Mouse (Mus musculus): ENCODE measurements at regions not wholly inside any gene's neighbourhood (a gene's known extent, or its start where the extent isn't known, plus 50 kb on each side); places are given as distances from the start of the nearest gene placed in this dataset.
"Not testable (repeated sequence)": the region's sequence is repeated elsewhere in the genome, so short reads cannot be mapped to it uniquely, and the experiment has no call there.

DNA sequence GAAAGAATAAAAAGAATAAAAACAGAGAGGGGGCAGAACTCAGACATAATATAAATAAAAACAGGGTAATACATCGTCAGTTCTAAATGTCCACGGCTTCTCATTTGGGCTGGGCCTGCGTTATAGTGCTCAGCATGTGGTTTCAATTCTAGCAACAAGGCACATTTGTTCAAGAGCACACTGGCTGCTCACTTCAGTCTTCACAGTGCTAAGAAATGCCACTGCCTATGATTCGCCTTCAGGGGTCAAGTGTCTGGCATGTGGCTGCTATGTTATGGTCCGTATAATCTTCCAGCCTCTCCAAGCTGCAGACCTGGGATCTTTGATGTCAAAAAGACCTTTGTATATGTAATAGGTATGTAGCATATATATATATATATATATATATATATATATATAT is 210.8 kb upstream of the Intu start:
- no peak overlapping the region for H3K4me2 ChIP-seq (replicated peaks; ENCODE audit: low read depth, low read length)
- 78% methylated on average over 5 of the region's 5 CpGs for WGBS
- H3K4me3 ChIP-seq (ENCODE audit: low read depth, low read length): no peak overlapping the region
- H3K27ac ChIP-seq (ENCODE audit: low read length): no peak overlapping the region
- ATAC-seq (ENCODE audit: insufficient number of reproducible peaks, insufficient read depth, low FRiP score, low read depth): no peak
- no peak overlapping the region for H3K9ac ChIP-seq (replicated peaks; ENCODE audit: low read depth, low read length)
- no peaks in the 10 kb centered on the region for H3K4me1 ChIP-seq (ENCODE audit: control insufficient read depth, insufficient read depth, low read length)
- H3K9me3 ChIP-seq (ENCODE audit: control insufficient read depth, low read depth, low read length): no peaks in the 10 kb centered on the region
- H3K27me3 ChIP-seq (ENCODE audit: control insufficient read depth, insufficient read depth, low read length): no peaks in the 10 kb centered on the region
- H3K36me3 ChIP-seq (ENCODE audit: control insufficient read depth, insufficient read depth, low read length): no peaks in the 10 kb centered on the region

DNA sequence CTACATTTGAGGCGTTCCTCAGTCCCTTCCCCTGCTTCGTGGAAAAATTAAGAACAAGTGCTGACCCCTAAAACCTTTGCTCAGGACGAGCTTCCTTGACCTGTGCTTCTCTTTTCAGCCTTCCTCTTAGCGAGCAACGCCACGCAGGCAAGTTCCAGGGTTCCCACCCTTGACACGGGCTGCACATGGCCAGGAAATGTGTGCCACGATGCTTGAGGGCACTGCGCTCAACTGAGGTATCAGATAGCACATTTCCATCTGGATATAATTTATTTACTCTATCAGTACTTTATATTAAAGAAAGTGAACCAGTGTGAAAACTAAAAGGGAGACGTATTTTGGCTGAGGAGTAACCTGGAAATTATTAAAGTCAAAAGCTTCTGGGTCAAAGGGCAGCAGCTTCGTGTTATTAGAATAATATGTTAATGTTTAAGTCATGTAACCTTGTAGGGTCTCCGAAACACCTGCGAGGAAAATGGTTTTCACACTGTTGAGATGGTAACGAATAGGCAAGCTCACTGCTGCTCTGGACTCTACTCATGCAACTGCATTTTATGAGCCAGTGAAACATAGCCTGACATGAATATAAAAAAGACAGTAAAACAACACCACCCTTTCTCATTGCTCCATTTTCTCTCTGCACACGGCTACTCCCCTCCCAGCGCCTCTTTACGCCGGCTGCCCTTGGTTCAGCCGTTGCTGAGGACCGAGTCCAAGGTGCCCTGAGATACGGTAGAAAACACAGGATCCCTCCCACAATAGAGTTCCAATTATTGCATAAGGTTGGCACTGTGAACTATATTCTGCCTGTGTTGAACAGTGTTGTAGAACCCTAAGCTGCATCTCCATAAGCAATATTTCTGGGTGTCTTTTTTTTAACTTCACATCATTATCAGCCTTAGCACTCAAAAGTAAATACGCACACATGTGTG is 204.9 kb upstream of the Intu start:
- H3K4me1 ChIP-seq (ENCODE audit: control insufficient read depth, insufficient read depth, low read length): no peaks in the 10 kb centered on the region
- H3K9me3 ChIP-seq (ENCODE audit: control insufficient read depth, low read depth, low read length): no peaks in the 10 kb centered on the region
- no peaks in the 10 kb centered on the region for H3K27me3 ChIP-seq (ENCODE audit: control insufficient read depth, insufficient read depth, low read length)
- H3K4me2 ChIP-seq (replicated peaks; ENCODE audit: low read depth, low read length): no peak overlapping the region
- 82% methylated on average over 22 of the region's 22 CpGs for WGBS
- H3K27ac ChIP-seq (ENCODE audit: low read length): no peak overlapping the region
- no peaks in the 10 kb centered on the region for H3K36me3 ChIP-seq (ENCODE audit: control insufficient read depth, insufficient read depth, low read length)
- no peak overlapping the region for H3K4me3 ChIP-seq (ENCODE audit: low read depth, low read length)
- no peak overlapping the region for H3K9ac ChIP-seq (replicated peaks; ENCODE audit: low read depth, low read length)
- ATAC-seq (ENCODE audit: insufficient number of reproducible peaks, insufficient read depth, low FRiP score, low read depth): no peak

DNA sequence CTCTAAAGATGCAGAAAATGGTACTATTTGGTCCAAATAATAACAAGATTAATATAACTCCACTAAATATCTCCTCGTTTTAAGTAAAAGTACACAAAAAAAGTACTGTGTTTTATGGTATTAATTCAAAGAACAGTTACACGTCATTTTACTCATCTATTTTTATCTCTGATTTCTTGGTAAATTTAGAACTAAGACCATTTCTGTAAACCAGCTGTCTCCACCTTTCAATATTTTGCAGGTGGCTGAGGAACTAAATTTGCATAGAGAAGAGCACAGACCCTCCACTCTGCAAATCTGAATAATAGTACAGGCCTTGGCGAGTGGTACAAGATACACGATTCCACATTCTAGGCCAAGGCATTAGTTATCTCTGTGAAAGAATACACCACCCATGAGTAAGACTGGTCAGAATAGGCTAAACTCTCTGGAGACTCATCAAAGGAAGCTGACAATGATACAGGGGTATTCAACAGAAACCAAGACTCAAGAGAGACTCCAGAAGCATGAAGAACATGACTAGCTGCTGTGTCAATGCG is 191.5 kb upstream of the Intu start:
- Histone ChIP-seq H3K9ac (replicated peaks; ENCODE audit: low read depth, low read length) (no peak overlapping the region), H3K36me3 (ENCODE audit: control insufficient read depth, insufficient read depth, low read length) (no peaks in the 10 kb centered on the region), H3K27me3 (ENCODE audit: control insufficient read depth, insufficient read depth, low read length) (no peaks in the 10 kb centered on the region), H3K27ac (ENCODE audit: low read length) (no peak overlapping the region), H3K4me3 (ENCODE audit: low read depth, low read length) (no peak overlapping the region), H3K9me3 (ENCODE audit: control insufficient read depth, low read depth, low read length) (no peaks in the 10 kb centered on the region), H3K4me2 (replicated peaks; ENCODE audit: low read depth, low read length) (no peak overlapping the region), H3K4me1 (ENCODE audit: control insufficient read depth, insufficient read depth, low read length) (no peaks in the 10 kb centered on the region)
- ATAC-seq (ENCODE audit: insufficient number of reproducible peaks, insufficient read depth, low FRiP score, low read depth): no peak
- WGBS: 89% methylated on average over 5 of the region's 5 CpGs

DNA sequence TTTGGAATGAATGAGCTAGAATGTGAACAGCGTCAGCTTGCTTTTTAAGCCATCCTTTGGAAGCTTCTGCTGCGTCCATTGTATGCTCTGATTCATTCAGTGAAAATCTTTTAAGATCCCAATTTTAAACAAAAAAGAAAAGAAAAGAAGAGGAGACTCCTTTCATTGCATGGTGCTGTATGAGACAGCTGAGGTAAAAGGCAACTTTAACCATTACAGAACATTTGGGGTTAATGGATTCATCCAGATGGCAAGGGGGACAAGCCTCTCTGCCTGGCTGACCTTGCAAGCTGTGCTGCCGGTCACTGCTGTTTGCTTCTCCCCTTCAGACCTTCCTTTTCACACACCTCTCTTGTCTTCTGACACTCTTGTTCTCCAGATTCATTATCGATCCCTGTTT is 176.0 kb upstream of the Intu start:
- Histone ChIP-seq H3K27ac (ENCODE audit: low read length) (no peak overlapping the region), H3K9me3 (ENCODE audit: control insufficient read depth, low read depth, low read length) (no peaks in the 10 kb centered on the region), H3K4me3 (ENCODE audit: low read depth, low read length) (no peak overlapping the region), H3K36me3 (ENCODE audit: control insufficient read depth, insufficient read depth, low read length) (no peaks in the 10 kb centered on the region), H3K4me1 (ENCODE audit: control insufficient read depth, insufficient read depth, low read length) (no peaks in the 10 kb centered on the region), H3K9ac (replicated peaks; ENCODE audit: low read depth, low read length) (no peak overlapping the region), H3K4me2 (replicated peaks; ENCODE audit: low read depth, low read length) (no peak overlapping the region), H3K27me3 (ENCODE audit: control insufficient read depth, insufficient read depth, low read length) (no peaks in the 10 kb centered on the region)
- ATAC-seq (ENCODE audit: insufficient number of reproducible peaks, insufficient read depth, low FRiP score, low read depth): no peak
- 68% methylated on average over 4 of the region's 4 CpGs for WGBS

GRCm38 (mm10) chr3:40368421-40368820 is 162.7 kb upstream of the Intu start:
- Histone ChIP-seq H3K27ac (ENCODE audit: low read length) (no peak overlapping the region), H3K27me3 (ENCODE audit: control insufficient read depth, insufficient read depth, low read length) (no peaks in the 10 kb centered on the region), H3K4me2 (replicated peaks; ENCODE audit: low read depth, low read length) (no peak overlapping the region), H3K4me1 (ENCODE audit: control insufficient read depth, insufficient read depth, low read length) (no peaks in the 10 kb centered on the region), H3K36me3 (ENCODE audit: control insufficient read depth, insufficient read depth, low read length) (no peaks in the 10 kb centered on the region), H3K4me3 (ENCODE audit: low read depth, low read length) (no peak overlapping the region), H3K9ac (replicated peaks; ENCODE audit: low read depth, low read length) (no peak overlapping the region), H3K9me3 (ENCODE audit: control insufficient read depth, low read depth, low read length) (no peaks in the 10 kb centered on the region)
- no peak for ATAC-seq (ENCODE audit: insufficient number of reproducible peaks, insufficient read depth, low FRiP score, low read depth)
- WGBS: 79% methylated on average over 4 of the region's 4 CpGs

GRCm38 (mm10) chr3:40371411-40371810 is 159.7 kb upstream of the Intu start:
- no peaks in the 10 kb centered on the region for H3K27me3 ChIP-seq (ENCODE audit: control insufficient read depth, insufficient read depth, low read length)
- no peak for ATAC-seq (ENCODE audit: insufficient number of reproducible peaks, insufficient read depth, low FRiP score, low read depth)
- H3K36me3 ChIP-seq (ENCODE audit: control insufficient read depth, insufficient read depth, low read length): no peaks in the 10 kb centered on the region
- H3K4me3 ChIP-seq (ENCODE audit: low read depth, low read length): no peak overlapping the region
- H3K9me3 ChIP-seq (ENCODE audit: control insufficient read depth, low read depth, low read length): no peaks in the 10 kb centered on the region
- WGBS: 63% methylated on average over 7 of the region's 7 CpGs
- H3K4me2 ChIP-seq (replicated peaks; ENCODE audit: low read depth, low read length): no peak overlapping the region
- no peak overlapping the region for H3K27ac ChIP-seq (ENCODE audit: low read length)
- no peaks in the 10 kb centered on the region for H3K4me1 ChIP-seq (ENCODE audit: control insufficient read depth, insufficient read depth, low read length)
- no peak overlapping the region for H3K9ac ChIP-seq (replicated peaks; ENCODE audit: low read depth, low read length)

DNA sequence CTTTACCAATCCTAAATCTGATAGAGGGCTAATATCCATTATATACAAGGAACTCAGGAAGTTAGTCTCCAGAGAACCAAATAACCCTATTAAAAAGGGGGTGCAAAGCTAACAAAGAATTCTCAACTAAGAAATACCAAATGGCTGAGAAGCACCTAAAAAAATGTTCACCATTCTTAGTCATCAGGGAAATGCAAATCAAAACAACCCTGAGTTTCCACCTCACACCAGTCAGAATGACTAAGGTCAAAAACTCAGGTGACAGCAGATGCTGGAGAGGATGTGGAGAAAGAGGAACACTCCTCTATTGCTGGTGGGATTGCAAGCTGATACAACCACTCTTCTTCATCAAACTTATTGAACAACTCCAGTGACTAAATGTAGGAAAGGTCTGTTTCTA is 154.9 kb upstream of the Intu start:
- H3K4me3 ChIP-seq (ENCODE audit: low read depth, low read length); ATAC-seq (ENCODE audit: insufficient number of reproducible peaks, insufficient read depth, low FRiP score, low read depth); H3K9me3 ChIP-seq (ENCODE audit: control insufficient read depth, low read depth, low read length); H3K4me1 ChIP-seq (ENCODE audit: control insufficient read depth, insufficient read depth, low read length); H3K9ac ChIP-seq (replicated peaks; ENCODE audit: low read depth, low read length); H3K4me2 ChIP-seq (replicated peaks; ENCODE audit: low read depth, low read length); H3K27me3 ChIP-seq (ENCODE audit: control insufficient read depth, insufficient read depth, low read length); H3K27ac ChIP-seq (ENCODE audit: low read length); H3K36me3 ChIP-seq (ENCODE audit: control insufficient read depth, insufficient read depth, low read length): not testable (repeated sequence)

DNA sequence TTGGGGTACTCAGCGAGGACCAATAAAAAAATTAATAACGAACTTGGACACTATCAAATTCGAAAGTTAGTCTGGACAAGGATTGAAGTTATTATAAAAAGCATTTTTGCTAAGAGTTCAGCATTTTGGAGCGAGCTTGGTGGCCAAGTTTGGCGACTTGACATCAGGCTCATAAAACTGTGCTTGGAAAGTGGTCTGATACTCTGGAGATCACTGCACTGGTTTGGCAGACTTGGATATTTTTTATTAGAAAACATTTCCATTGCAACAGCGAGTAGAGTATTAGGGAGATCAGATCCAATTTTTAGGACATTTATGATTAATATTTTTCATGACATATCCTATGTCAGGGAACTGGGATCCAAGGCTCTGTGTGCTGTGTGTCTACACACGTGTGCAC is 153.7 kb upstream of the Intu start:
- no peak overlapping the region for H3K4me2 ChIP-seq (replicated peaks; ENCODE audit: low read depth, low read length)
- 80% methylated on average over 7 of the region's 7 CpGs for WGBS
- H3K9me3 ChIP-seq (ENCODE audit: control insufficient read depth, low read depth, low read length): no peaks in the 10 kb centered on the region
- ATAC-seq (ENCODE audit: insufficient number of reproducible peaks, insufficient read depth, low FRiP score, low read depth): no peak
- no peaks in the 10 kb centered on the region for H3K4me1 ChIP-seq (ENCODE audit: control insufficient read depth, insufficient read depth, low read length)
- H3K27ac ChIP-seq (ENCODE audit: low read length): no peak overlapping the region
- H3K4me3 ChIP-seq (ENCODE audit: low read depth, low read length): no peak overlapping the region
- H3K36me3 ChIP-seq (ENCODE audit: control insufficient read depth, insufficient read depth, low read length): no peaks in the 10 kb centered on the region
- H3K9ac ChIP-seq (replicated peaks; ENCODE audit: low read depth, low read length): no peak overlapping the region
- no peaks in the 10 kb centered on the region for H3K27me3 ChIP-seq (ENCODE audit: control insufficient read depth, insufficient read depth, low read length)

- 96% methylated on average over 2 of the region's 2 CpGs for WGBS
- no peak for ATAC-seq (ENCODE audit: insufficient number of reproducible peaks, insufficient read depth, low FRiP score, low read depth)
- Histone ChIP-seq H3K9ac (replicated peaks; ENCODE audit: low read depth, low read length) (no peak overlapping the region), H3K4me3 (ENCODE audit: low read depth, low read length) (no peak overlapping the region), H3K4me2 (replicated peaks; ENCODE audit: low read depth, low read length) (no peak overlapping the region), H3K36me3 (ENCODE audit: control insufficient read depth, insufficient read depth, low read length) (no peaks in the 10 kb centered on the region), H3K27ac (ENCODE audit: low read length) (no peak overlapping the region), H3K27me3 (ENCODE audit: control insufficient read depth, insufficient read depth, low read length) (no peaks in the 10 kb centered on the region), H3K9me3 (ENCODE audit: control insufficient read depth, low read depth, low read length) (no peaks in the 10 kb centered on the region), H3K4me1 (ENCODE audit: control insufficient read depth, insufficient read depth, low read length) (no peaks in the 10 kb centered on the region)
Measured at GRCm38 (mm10) chr3:40379063-40379462, 152.0 kb upstream of the Intu start.
